Mouse (Mus musculus) heart, embryonic 10.5 days (tissue): ENCODE measurements at regions not wholly inside any gene's neighbourhood (a gene's known extent, or its start where the extent isn't known, plus 50 kb on each side); places are given as distances from the start of the nearest gene placed in this dataset.

Experiments
- DNase-seq: peaks from one replicate; pipeline ENCODE4 v3.0.0-alpha.2; 2017; ENCODE audit warnings: low spot score
- H3K27ac ChIP-seq: fragments of 300-500 bp; sonication (generic); 2 replicates; pipeline ENCODE4 v1.5.1; 2016; ENCODE audit warnings: mild to moderate bottlenecking
- H3K27me3 ChIP-seq: fragments of 300-500 bp; sonication (generic); 2 replicates; pipeline ENCODE4 v1.6.1; 2016; ENCODE audit warnings: mild to moderate bottlenecking; ENCODE audit not compliant: poor library complexity, insufficient read depth, severe bottlenecking
- H3K36me3 ChIP-seq: fragments of 300-500 bp; sonication (generic); 2 replicates; pipeline ENCODE4 v1.6.1; 2016; ENCODE audit warnings: mild to moderate bottlenecking, moderate library complexity
- H3K4me1 ChIP-seq: fragments of 300-500 bp; sonication (generic); 2 replicates; pipeline ENCODE4 v1.6.1; 2016; ENCODE audit warnings: mild to moderate bottlenecking
- H3K4me3 ChIP-seq: fragments of 300-500 bp; sonication (generic); 2 replicates; pipeline ENCODE4 v1.5.1; 2016; ENCODE audit warnings: mild to moderate bottlenecking, moderate library complexity
- H3K9me3 ChIP-seq: fragments of 300-500 bp; sonication (generic); 2 replicates; pipeline ENCODE4 v1.6.1; 2016; ENCODE audit warnings: mild to moderate bottlenecking, moderate library complexity
- WGBS: fragments of 180-500 bp; shearing (Covaris S2); methylation state at CpG from one replicate; pipeline ENCODE4 v1.1.7; 2016; 5-methylcytosine and 5-hydroxymethylcytosine counted together

DNA sequence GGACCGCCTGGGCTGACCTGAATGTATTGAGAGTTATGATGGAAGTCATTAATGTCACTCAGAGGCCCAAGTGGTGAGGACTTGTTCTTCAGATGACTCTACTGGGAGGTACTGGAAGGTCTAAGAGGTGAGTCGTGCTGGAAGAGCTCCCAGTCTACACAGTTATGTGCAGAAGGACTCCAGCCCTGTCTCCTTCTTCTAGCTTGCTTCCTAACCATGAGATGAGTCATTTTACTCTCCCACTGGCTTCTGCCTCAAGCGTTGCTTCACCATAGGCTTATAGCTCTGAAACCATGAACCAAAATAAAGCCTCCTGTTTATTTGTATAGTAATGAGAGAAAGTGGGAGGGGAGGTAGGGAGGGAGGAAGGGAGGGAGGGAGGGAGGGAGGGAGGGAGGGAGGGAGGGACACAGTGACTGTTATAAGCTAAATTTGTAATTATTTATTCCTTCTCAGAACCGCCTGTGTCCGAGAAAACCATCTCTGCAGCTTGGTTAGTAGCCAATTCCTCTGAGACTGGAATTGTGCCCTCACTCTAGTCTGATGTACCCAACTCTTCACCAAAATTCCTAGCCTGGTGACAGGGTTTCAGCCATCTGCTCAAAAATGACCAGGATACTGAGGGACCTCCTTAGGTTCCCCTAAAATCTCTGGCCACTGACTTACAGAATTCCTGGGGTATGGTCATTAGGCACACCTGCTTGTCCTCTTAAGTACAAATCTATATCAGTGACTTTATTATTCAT is 211.6 kb upstream of the Atp2b1 start:
- no peaks in the 10 kb centered on the region for H3K9me3 ChIP-seq
- H3K27me3 ChIP-seq: no peaks in the 10 kb centered on the region
- H3K36me3 ChIP-seq: no peaks in the 10 kb centered on the region
- peaks cover 16% of the 10 kb centered on the region for H3K4me1 ChIP-seq
- H3K27ac ChIP-seq: no peak overlapping the region
- H3K4me3 ChIP-seq: no peak overlapping the region
- no peak for DNase-seq
- 81% methylated on average over 5 of the region's 5 CpGs for WGBS

DNA sequence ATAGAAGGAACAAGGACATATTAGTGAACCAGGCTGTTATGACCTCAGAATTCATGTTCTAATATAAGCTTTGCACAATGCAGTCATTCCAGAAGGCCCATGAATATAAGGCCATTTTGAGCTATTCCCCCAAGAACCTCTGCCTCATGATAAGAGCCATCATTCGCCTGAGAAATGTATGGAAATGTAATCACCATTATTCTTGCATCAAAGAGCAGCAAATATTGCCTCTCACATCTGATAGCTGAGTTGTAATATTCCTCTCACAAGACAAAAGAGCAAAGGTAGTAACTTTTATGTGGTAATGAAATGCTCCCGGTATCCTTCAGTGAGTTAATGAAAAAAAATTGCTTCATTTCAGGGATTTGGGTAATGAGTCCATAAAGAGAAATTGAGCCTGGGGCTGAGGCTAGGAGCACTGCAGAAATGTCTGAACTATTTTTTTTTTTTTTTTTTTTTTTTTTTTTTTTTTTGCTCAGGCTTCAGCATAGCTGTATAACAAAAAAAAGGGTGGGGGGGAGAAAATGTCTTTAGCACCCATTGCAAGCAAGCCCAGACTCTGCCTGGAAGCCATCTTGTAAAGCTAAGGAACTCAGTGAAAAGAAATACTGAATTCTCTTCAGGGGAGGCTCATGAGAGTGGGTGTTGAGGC is 210.4 kb upstream of the Atp2b1 start:
- H3K27me3 ChIP-seq: no peaks in the 10 kb centered on the region
- no peak for DNase-seq
- no peak overlapping the region for H3K4me3 ChIP-seq
- peaks cover 16% of the 10 kb centered on the region for H3K4me1 ChIP-seq
- H3K27ac ChIP-seq: no peak overlapping the region
- WGBS: 84% methylated on average over 2 of the region's 2 CpGs
- no peaks in the 10 kb centered on the region for H3K9me3 ChIP-seq
- H3K36me3 ChIP-seq: no peaks in the 10 kb centered on the region

DNA sequence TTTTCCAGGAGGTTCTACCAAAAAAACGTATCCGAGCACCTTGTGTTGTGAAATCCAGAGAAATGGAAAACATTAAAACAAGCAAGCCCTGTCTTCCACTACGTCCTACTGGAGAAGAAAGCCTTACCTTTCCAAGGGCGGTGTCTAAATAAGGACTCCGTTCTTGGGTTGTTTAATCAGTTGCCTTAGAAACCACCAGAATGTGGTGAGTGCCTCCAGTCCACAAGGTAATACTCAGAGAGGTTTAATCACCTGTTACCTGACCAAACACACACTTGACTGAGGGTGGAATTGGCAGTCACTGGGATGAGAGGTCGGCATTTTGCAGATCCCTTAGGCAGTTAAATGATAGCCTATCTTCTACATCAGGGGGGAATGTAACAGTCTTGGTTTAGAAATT is 209.6 kb upstream of the Atp2b1 start:
- 78% methylated on average over 6 of the region's 6 CpGs for WGBS

DNA sequence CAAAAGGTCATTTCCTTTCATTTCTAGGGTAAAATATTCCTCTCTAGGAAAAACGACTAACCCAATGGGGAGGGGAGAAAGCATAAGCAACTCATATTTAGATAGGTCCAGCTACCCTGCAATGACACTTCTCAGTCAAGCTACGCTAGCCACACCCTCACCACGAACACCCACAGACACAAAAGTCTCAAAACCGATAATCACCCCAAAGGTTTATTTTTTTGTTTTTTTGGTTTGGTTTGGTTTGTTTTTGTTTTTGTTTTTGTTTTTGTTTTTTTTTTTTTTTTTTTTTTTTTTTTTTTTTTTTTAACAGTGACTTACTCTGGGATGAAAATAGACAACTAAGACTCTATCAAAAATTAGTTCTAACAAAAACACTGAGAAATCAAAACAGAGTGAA is 196.3 kb upstream of the Atp2b1 start:
- Histone ChIP-seq H3K9me3 (no peaks in the 10 kb centered on the region), H3K27me3 (no peaks in the 10 kb centered on the region), H3K36me3 (no peaks in the 10 kb centered on the region), H3K27ac (no peak overlapping the region), H3K4me1 (peaks cover 15% of the 10 kb centered on the region), H3K4me3 (no peak overlapping the region)
- WGBS: 89% methylated on average over 4 of the region's 4 CpGs
- DNase-seq: no peak

More for the DNA sequence above, 209.6 kb upstream of the Atp2b1 start:
- Histone ChIP-seq H3K9me3 (no peaks in the 10 kb centered on the region), H3K36me3 (no peaks in the 10 kb centered on the region), H3K4me1 (peaks cover 16% of the 10 kb centered on the region), H3K27me3 (no peaks in the 10 kb centered on the region), H3K4me3 (no peak overlapping the region), H3K27ac (no peak overlapping the region)
- DNase-seq: no peak

DNA sequence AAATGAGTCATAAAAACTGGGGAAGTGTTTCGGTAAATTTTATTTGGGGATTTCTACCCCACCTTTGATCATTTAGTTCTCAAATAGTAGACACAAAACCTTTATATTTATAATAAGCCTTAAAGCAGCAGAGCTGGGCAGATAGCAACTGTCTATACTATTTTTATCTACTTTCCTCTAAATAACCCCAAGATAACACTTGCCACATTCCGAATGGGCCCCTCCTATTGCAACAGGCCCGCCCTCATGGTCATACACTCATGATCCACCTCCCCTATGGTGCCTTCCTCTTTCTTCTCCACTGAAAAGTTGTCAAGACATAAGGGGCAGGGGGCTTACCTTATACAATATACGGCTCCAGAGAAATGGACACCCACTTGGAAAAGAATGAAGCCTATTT is 195.5 kb upstream of the Atp2b1 start:
- no peaks in the 10 kb centered on the region for H3K9me3 ChIP-seq
- no peaks in the 10 kb centered on the region for H3K27me3 ChIP-seq
- H3K27ac ChIP-seq: no peak overlapping the region
- WGBS: 70% methylated on average over 4 of the region's 4 CpGs
- peaks cover 15% of the 10 kb centered on the region for H3K4me1 ChIP-seq
- H3K36me3 ChIP-seq: no peaks in the 10 kb centered on the region
- DNase-seq: no peak
- H3K4me3 ChIP-seq: no peak overlapping the region

DNA sequence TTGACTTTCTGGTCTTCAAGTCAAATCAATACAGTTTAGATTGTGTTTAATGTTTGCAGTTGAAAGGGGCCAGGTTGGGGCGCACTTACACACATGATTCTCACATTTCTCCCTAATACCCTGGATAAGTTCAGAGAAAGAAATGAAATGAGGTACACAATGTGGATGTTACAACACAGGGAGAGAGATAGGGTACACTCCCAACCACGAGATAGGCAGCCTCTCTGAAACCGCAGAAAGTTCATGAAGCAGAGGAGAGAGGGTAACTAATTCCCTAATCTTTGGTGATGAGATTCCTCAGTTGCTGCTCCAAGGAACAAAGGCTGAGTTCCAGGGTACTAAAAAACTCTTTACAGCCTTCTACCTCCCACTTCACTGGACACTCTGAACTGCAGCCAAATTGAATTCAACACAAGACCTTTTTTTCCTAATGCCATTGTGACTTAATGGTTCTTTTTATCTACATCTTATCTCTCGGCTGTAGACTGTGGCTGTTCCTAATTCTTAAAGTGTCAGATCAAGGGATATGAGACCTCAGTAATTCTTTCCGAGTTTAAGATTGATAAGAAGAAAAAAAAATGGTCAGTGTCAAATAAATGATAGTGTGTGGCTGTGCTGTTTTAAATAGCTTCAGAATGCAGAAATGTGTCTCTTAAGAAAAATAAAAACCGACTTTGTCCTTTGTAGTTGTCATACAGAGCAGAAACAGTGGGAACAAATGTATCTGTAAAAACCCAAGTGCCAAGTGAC is 193.8 kb upstream of the Atp2b1 start:
- Histone ChIP-seq H3K4me3 (no peak overlapping the region), H3K36me3 (no peaks in the 10 kb centered on the region), H3K27ac (no peak overlapping the region), H3K9me3 (no peaks in the 10 kb centered on the region), H3K4me1 (peaks cover 15% of the 10 kb centered on the region), H3K27me3 (no peaks in the 10 kb centered on the region)
- no peak for DNase-seq
- WGBS: 39% methylated on average over 6 of the region's 6 CpGs

DNA sequence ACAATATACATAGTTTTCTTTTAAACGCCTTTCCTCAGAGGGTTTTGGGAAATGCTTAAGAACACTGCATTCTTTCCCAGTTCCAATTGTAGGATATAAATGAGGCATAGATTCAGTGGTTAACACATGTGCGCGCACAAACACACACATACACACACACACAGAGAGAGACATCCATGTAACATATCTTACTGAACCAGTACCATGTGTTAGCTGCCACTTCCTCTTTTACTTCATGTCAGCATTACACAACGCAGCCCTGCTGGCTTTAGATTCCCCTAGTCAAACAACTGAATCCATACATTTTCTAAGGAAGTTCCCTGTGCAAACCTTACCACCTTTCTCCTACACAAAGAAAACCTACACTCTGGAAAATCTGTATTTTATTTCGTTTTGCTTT is 189.1 kb upstream of the Atp2b1 start:
- H3K36me3 ChIP-seq: no peaks in the 10 kb centered on the region
- H3K4me1 ChIP-seq: peaks cover 8% of the 10 kb centered on the region
- DNase-seq: no peak
- WGBS: 84% methylated on average over 5 of the region's 5 CpGs
- no peak overlapping the region for H3K27ac ChIP-seq
- H3K9me3 ChIP-seq: no peaks in the 10 kb centered on the region
- H3K27me3 ChIP-seq: no peaks in the 10 kb centered on the region
- H3K4me3 ChIP-seq: no peak overlapping the region

DNA sequence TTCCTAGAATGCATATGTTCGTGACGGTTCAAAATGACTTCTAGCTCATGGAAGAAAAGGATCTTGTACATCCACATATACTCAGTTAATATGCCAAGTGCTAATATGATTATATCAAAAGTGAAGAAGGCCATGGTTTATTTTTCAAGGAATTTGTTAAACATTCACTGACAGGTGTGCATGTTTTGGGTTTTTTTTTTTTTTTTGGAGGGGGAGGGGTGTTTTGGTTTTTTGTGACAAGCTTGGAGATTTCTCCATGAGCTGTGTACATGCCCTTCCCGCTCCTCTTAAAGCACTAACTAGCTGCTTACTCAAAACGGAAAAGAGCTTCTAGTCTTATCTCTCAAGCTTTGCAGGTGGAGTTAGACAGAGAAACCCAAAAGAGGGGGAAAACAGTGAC is 187.1 kb upstream of the Atp2b1 start:
- H3K4me1 ChIP-seq: no peaks in the 10 kb centered on the region
- WGBS: 74% methylated on average over 4 of the region's 4 CpGs
- no peaks in the 10 kb centered on the region for H3K9me3 ChIP-seq
- no peaks in the 10 kb centered on the region for H3K36me3 ChIP-seq
- H3K4me3 ChIP-seq: no peak overlapping the region
- no peak overlapping the region for H3K27ac ChIP-seq
- no peaks in the 10 kb centered on the region for H3K27me3 ChIP-seq
- no peak for DNase-seq

DNA sequence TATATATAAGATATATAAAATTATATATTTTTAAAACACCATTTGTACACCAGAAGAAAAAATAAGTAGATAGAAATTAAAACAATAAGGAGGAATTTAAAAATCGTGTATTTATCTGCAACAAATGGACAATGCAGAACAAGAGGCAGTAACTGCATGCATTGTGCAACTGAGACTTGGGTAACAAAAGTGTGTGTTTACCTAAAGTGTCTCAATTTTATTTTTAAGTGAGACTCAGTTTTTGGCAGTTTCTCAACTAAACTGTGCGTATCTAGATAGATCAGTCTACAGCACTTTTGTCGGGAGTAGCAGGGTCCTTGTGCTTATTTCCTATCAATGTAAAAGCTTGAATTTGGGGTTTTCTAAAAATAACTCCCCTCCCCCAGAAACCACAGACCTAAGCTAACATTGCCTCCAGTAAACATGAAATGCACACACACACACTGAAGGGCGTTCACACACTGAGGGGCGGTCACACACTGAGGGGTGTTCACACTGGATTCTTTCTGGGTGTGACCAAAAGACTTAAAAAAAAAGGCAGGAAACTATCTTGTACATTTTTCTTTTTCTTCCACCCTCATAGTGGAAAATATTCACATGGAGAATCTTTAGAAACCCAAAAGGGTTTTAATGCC is 185.7 kb upstream of the Atp2b1 start:
- H3K27ac ChIP-seq: no peak overlapping the region
- no peaks in the 10 kb centered on the region for H3K36me3 ChIP-seq
- no peaks in the 10 kb centered on the region for H3K4me1 ChIP-seq
- H3K4me3 ChIP-seq: no peak overlapping the region
- H3K9me3 ChIP-seq: no peaks in the 10 kb centered on the region
- 78% methylated on average over 5 of the region's 5 CpGs for WGBS
- no peak for DNase-seq
- H3K27me3 ChIP-seq: no peaks in the 10 kb centered on the region

DNA sequence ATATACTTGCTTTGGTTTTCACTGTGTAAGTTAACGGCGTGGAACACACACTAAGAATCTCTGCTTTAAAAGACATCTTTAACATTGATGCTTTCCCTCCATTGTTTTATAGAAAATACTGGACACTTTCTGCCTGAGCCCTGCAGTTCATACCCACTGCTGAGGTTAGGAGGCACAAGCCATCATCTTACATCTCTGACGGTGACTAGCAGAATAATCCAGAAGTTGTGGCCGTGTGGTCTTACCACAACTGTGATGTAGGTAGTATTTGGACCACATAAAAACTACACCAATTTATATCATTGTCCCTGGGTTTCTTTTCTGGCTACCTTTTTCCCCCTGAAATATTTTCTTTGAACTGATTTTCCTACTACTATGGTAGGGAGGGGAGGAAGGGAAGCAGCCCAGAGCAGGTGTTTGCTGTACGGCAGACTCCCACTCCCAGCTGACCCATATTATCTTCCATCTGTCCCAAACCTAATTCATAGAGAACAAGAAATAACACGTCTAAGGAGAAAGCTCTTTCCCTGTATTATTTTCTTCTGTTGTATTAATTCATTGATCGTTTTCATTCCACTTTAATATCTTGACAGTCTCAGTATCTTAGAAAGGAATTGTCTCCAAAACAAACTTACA is 180.1 kb upstream of the Atp2b1 start:
- H3K27ac ChIP-seq: no peak overlapping the region
- no peaks in the 10 kb centered on the region for H3K9me3 ChIP-seq
- no peaks in the 10 kb centered on the region for H3K36me3 ChIP-seq
- no peaks in the 10 kb centered on the region for H3K27me3 ChIP-seq
- WGBS: 83% methylated on average over 7 of the region's 7 CpGs
- no peaks in the 10 kb centered on the region for H3K4me1 ChIP-seq
- H3K4me3 ChIP-seq: no peak overlapping the region
- DNase-seq: no peak

DNA sequence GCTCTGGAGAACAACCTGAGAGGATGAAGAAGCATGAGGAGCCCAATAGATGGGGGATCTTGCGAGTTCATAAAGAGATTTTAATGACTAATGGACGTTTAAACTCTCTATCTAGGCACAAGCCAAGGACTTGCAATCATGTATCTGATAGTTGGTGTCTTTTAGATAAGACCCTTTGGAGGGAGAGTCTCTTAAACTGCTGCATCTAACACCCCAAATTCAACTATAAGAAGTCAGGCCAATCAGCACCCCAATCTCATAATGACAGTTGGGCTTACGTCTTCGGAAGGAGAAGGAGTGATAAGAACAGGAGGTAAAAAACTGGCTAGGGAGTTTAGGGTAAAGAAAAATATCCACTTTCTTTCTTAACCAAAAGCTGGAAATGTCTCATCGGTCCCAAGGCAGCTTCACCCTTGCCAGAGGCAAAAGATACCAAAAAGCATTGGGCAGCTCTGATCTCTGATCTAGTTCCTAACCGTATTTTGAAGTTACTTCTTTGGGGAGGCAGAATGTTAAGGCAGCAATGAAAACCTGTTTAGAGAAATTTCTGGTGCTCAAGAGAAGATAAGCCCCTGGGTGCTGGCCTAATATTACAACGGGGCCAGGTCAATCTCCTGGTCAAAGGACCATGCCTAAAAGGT is 173.6 kb upstream of the Atp2b1 start:
- no peaks in the 10 kb centered on the region for H3K27me3 ChIP-seq
- no peak for DNase-seq
- H3K4me1 ChIP-seq: peaks cover 6% of the 10 kb centered on the region; the same call in 1 of the 2 replicates
- 75% methylated on average over 7 of the region's 7 CpGs for WGBS
- H3K36me3 ChIP-seq: no peaks in the 10 kb centered on the region
- no peak overlapping the region for H3K4me3 ChIP-seq
- no peaks in the 10 kb centered on the region for H3K9me3 ChIP-seq
- H3K27ac ChIP-seq: no peak overlapping the region

DNA sequence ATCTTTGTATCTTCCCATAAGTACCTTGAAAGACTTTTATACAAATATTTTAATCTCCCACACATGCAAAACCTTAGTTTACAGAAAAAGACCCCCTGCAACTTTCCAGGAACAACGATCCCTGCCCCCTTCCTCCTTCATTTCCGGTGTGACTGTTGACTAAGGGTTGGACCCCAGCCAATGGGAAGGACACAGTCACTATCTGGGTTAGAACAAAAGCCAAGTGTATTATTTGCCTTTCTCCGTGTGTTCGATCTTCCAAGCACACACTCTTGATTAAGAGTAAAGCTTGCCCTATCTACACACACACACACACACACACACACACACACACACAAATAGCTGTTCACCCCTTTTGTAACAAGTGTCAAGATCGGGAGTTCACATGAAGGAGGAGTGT is 172.8 kb upstream of the Atp2b1 start:
- 52% methylated on average over 5 of the region's 5 CpGs for WGBS
- H3K36me3 ChIP-seq: no peaks in the 10 kb centered on the region
- H3K27ac ChIP-seq: no peak overlapping the region
- H3K4me3 ChIP-seq: no peak overlapping the region
- H3K27me3 ChIP-seq: no peaks in the 10 kb centered on the region
- peaks cover 6% of the 10 kb centered on the region; the same call in 1 of the 2 replicates for H3K4me1 ChIP-seq
- no peaks in the 10 kb centered on the region for H3K9me3 ChIP-seq
- DNase-seq: no peak
